Mouse (Mus musculus): ENCODE data around the gene Aadat.
"Not testable (repeated sequence)": the region's sequence is repeated elsewhere in the genome, so short reads cannot be mapped to it uniquely, and the experiment has no call there.

The Aadat gene

DNA sequence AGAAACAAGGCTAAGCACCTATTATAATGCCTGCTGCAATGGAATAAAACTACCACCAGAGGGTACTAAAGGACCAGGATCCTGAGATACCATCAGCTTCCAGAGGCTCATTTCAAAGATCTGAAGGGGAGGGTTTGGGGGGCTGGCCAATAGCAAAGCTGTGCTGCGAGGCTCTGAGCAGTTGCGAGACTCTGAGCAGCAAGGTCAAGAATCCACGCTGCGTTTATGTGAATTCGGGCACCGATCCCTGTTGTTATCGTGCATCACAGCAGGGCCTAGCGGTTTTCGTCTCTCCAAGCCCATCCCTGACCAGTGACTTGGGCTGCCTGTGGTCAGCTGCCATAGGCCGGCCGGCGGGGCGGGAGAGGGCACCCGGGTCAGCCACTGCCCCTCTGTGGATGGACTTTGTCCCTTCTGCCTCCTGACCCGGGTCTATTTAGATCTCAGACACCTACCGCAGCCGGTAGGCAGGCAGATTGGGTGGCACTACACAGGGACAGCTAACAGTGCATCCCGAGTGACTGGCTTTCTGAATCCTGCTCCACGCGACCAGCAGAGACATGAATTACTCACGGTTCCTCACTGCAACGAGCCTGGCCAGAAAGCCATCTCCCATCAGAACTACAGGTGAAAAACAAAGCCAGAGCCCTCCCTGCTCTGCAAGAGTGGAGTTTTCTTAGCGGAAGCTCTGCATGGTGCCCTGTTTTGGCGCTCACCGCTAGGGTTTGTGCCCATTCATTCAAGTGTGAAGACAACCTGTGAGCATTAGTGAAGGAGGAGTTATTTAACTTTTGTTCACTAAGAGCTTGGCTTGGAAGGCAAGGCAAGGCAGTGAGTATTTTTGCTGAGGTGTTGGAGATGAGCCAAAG lies at the start of gene Aadat:
Gene Aadat (plus strand): TSS at position 280 of the 869 bp plus-strand sequence.
- DNase-seq, result peak; percentile 80 to 83

- peak; percentile 86 to 88 for DNase-seq
These were observed 38.9 kb upstream of the Aadat start for GRCm38 (mm10) chr8:60466686-60467335.

DNA sequence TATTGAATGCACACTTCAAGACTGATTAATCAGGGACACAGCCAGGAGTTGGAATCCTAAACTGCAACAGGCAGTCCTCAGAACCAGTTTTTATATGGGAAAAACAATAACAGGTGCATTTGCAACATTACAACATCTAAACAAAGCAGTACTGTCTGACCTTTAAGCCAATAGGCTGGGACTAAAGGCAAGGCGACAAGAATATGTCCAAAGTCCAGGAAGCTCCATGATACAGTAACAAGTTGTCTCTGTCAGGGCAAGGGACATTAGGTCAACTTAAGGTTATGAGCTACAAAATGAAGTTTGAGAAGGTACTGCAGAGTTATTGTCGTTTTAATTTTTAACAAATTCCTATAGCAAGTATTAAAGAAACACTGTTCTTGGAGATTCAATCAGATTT lies 15.6 kb upstream of the Aadat start:
- no peak for DNase-seq

- no peak for DNase-seq
These were observed 13.9 kb upstream of the Aadat start for GRCm38 (mm10) chr8:60491871-60492270.

- no peak for DNase-seq
These were observed 13.3 kb upstream of the Aadat start for GRCm38 (mm10) chr8:60492471-60492870.

DNA sequence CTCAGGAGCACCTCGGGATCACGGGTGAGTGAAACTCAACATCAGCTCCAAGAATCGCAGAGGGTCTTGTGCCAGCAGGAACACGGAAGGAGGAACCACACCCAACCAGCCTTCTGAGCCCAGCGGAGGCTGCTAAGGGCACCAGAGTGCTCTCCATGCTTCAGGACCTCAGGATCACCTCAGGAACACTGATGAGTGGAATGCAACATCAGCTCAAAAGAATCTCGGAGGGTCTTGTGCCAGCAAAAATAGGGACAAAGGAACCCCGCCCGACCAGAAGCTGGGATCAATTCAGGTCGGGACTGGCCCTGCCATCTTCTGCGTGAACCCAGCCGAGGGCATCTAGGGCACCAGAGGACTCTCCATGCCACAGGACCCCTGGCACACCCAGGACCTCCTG lies 11.1 kb upstream of the Aadat start:
- no peak for DNase-seq

GRCm38 (mm10) chr8:60495046-60495445 lies 10.7 kb upstream of the Aadat start:
- not testable (repeated sequence) for DNase-seq

DNA sequence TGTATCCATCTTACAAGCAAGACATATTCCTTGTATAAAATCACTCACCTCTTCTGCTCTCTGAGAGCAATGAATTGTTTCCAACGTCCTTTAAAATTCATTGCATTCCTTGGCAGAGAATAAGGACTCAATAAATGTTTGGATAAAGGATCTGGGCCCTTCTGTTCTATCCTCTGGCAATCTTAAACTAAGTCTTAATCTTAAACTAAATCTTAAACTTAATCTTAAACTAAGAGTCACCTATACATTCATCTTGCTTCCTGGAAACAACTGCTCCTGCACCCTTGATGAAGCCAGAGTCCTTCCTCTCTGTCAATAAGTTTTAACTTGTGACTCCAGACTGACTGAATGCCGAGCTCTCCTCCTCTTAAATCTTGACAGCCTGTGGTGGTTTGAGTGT lies 2.6 kb upstream of the Aadat start, which contains the start of gene Gm10283:
Gene Gm10283 (minus strand): TSS at position 101 of the 400 bp plus-strand sequence.
- no peak for DNase-seq

- no peak for DNase-seq
These were observed 12.6 kb downstream of the Aadat start for GRCm38 (mm10) chr8:60518286-60518685.

- no peak for DNase-seq
These were observed 29.2 kb downstream of the Aadat start for GRCm38 (mm10) chr8:60534945-60535344.

DNA sequence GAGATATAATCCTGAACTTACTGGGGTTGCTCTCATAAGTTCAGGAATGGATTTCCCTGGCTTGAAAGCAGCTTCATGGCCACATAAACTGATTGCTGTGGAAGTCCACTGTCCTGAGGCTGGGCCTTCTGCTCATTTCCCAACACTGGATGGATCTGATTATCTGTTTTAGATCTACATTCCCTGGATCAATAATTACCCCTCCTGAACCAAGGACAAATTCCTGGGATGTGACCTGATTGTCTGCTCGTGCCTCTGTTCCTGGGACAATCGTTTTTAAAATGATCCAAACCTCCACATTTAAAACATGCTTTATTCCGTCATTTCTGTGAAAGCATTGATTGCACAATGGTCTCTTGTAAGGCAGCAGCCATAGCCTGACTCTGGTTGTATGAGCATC lies 61.1 kb downstream of the Aadat start:
- no peak for DNase-seq

DNA sequence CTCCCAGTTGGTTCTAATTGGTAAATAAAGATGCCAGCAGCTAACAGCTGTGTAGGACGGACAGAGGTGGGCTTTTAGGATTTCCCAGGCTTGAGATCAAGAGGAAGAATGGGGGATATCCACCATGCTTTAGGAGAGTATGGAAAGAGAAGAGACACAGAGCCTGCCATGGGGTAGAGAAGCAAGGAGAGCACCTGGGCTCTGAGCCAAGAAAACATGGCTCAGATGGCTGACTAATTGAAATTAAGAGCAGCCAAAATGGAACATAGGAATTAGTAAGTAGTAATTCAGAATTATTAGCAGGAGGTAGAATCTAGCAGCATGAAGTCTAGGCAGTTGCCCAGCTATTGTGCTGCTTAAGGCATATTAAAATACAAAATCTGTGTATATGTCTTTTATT lies 71.5 kb downstream of the Aadat start:
- peak; percentile 75 for DNase-seq

DNA sequence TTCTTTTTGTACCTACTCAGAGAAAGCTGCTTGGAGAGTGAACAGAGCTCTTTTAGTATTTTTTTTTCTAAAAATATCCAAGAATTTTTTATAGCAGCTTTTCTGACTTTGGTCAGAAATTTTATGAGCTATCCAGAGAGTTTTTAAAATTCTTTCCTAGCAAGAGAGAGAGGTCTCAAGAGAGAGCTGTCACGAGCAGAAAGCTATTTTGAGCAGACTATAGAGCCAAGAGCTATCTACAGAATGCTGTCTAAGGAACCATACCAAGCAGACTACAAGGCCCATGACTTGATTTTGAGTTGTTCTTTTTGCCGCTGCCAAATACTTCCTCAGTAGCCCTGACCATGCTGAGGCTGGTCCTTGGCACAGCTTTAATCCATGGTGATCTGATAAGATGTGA lies 77.6 kb downstream of the Aadat start:
- no peak for DNase-seq

- DNase-seq, result not testable (repeated sequence)
These were observed 85.8 kb downstream of the Aadat start for GRCm38 (mm10) chr8:60591352-60592105.

DNA sequence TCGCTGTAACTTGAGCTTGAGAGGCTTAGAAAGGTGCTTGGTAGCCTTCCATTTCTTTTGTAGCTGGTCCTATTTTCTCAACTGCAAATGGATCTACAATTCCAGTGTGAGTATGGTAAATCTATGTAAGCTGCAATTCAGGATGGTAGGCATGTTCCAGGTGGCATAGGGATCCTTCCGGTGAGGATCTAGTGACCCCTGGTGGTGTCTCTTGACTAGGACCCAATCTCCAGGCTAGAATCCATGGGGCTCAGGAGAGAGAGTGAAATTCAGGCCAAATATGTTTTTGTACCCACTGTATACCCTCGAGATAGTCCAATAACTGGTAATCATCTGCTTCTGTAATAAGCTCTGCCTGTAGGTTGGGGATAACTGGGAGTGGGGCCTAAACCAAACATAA lies 89.0 kb downstream of the Aadat start:
- DNase-seq, result peak; percentile 41 to 45
